Mouse (Mus musculus) lung, postnatal 4 days (tissue): ENCODE measurements around the gene Aldh3a2.
A peak's percentile ranks its signal among the peaks of the same experiment; 100 is the strongest.
"Not testable (repeated sequence)": the region's sequence is repeated elsewhere in the genome, so short reads cannot be mapped to it uniquely, and the experiment has no call there.

ENCODE experiments used
- DNase-seq, 2 experiments: peaks; one replicate each; pipeline ENCODE4 v3.0.0; 2021

Gene Aldh3a2

GRCm38 (mm10) chr11:61266551-61267533 lies at the start of gene Aldh3a2:
Gene Aldh3a2 (minus strand): TSS chr11:61267464.
- peak; percentile 97 to 98 for DNase-seq

GRCm38 (mm10) chr11:61316864-61317263 lies 49.6 kb upstream of the Aldh3a2 start:
- DNase-seq, result no peak

- no peak for DNase-seq
Measured at GRCm38 (mm10) chr11:61310321-61310720, 43.1 kb upstream of the Aldh3a2 start.

GRCm38 (mm10) chr11:61309831-61310230 lies 42.6 kb upstream of the Aldh3a2 start:
- DNase-seq, result no peak

DNA sequence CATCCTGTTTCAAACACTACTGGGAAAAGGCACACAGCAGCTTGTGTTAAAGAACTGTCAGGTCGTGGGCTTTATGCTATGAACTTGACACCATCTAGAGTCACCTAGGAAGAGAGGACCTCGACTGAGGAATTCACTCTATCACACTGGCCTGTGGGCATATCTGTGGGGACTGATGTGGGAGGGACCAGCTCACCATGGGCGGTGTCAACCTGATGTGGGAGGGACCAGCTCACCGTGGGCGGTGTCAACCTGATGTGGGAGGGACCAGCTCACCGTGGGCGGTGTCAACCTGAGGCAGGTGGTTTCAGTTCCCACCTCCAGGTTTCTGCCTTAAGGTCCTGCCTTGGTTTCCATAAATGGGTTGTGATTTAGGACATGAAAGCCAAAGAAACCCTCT lies 40.5 kb upstream of the Aldh3a2 start:
- no peak for DNase-seq

GRCm38 (mm10) chr11:61305377-61305776 lies 38.1 kb upstream of the Aldh3a2 start:
- peak in 1 of 2 experiments; percentile 57 for DNase-seq

- not testable (repeated sequence) for DNase-seq
Measured at GRCm38 (mm10) chr11:61304535-61304934, 37.3 kb upstream of the Aldh3a2 start.

DNA sequence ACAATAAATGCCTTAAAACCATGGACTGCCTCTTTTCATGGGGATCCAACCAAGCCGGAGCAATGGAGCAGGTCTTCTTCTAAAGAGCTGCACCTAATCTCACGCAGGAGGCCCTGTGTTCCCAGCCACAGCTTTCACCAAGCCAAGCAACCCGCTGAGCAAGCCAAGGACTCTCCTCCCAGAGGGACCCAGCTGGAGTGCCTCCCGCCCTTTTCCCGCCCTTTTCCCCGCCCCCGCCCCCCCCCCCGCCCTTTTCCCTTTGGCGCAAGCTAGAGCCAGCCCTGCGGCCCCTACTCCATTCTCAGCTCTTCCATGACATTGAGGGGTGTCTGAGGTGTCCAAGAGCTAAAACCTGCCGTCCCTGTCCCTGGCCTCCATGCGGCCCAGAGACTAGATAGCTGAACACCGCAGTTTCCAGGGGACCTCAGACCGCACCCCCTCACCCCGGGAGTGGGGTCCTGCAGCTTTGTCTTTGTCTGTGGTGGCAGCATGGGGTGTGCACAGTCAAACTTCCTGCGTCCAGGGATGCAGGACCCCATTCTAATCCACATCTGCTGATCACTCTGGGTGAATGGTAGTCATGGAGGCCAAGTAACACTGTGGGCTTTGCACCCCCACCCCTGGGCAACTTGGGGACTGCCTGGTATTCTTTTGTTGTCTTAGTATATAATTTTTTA lies 33.6 kb upstream of the Aldh3a2 start:
- DNase-seq, result peak in 1 of 2 experiments; percentile 46

DNA sequence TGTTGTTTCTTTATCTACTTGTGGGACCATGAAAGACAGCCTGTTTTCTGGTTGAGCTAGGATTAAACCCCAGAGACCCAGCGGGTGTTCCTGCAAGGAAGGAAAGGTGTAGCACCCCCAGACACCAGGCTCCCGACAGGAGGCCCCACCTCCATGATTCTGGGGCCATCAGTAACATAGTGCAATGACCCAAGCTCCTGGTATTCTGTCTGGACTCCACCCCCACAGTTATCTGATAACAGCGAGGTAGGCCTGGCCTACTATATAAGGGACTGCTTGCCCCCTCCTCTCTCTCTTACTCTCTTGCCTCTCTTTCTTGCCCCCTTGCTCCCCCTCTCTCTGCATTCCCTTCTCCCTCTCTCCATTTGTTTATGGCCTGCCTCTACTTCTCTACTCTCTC lies 32.9 kb upstream of the Aldh3a2 start:
- no peak for DNase-seq

DNA sequence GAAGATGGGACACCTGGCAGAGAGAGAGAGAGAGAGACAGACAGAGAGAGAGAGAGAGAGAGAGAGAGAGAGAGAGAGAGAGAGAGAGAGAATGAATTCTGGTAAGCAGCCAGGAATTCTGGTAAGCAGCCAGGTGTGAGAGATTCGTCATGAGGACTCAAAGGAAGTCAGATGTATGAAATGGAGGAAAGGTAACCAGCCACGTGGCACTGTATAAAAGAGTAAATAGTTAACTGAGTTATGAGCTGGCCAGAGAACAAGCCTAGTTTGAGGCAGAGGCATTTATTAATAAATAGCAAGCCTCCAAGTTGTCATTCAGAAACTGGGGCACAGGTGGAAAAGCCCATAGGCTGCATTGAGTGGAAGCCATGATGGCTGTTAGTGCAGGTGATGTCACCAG lies 30.6 kb upstream of the Aldh3a2 start:
- no peak for DNase-seq

DNA sequence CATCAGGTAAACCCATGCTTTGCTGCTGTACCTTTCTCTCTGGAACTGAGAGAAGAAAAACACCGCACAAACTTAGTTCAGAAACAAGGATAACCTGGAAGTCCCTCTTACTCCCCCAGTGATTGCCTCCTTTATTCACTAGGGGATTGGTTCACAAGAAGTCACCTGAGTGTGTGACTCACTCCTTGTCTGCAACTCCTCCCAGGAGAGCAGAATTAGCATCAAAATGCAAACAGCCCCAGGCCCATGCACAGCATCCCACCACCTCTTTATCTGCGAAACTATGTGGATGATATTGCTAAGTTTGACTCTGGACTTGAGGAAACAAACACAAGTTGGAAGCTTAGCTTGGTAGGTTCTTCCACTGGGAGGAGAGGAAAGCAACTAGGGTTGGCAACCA lies 30.1 kb upstream of the Aldh3a2 start:
- DNase-seq, result no peak

DNA sequence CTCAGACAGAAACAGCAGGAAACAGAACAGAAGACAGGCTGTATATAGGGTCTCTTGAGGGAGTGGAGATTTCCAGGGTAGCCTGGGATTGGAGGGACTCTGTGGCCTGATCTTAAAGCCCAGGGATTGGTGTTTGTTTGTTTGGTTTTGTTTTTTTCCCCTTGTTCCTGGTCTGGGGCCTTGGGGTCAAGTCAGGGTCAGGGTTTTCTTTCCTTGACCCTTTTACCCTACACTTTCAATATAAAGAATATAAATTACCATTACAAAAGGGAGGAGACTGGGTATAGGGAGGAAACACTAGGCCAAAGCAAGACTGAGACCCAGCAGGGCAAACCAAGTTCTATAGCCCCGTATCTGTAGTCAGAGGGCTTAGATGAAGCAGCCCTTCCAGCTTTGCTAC lies 29.3 kb upstream of the Aldh3a2 start:
- DNase-seq, result no peak

GRCm38 (mm10) chr11:61295556-61295955 lies 28.3 kb upstream of the Aldh3a2 start:
- no peak for DNase-seq

- DNase-seq, result no peak
Measured at GRCm38 (mm10) chr11:61294431-61294830, 27.2 kb upstream of the Aldh3a2 start.

GRCm38 (mm10) chr11:61293251-61293650 lies 26.0 kb upstream of the Aldh3a2 start:
- no peak for DNase-seq

DNA sequence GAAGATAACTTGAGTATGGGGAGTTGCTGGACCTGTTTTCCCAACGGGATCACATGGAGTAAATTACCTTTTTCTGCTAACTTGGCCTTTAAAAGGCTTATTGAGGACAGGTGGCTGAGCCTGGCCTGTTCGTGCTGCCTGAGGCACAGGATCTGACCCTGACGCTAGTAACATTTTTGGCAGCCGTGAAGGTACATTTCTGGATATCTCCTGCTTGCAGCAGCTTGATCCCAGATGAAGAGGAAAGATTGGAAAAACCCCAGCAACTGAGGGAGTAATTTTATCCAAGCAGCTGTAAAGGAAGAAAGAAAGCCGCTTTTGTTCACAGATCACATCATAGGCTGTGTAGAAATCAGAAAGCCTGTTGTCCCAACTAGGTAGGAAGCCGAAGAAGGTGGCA lies 17.1 kb upstream of the Aldh3a2 start:
- no peak for DNase-seq

GRCm38 (mm10) chr11:61283414-61284049 lies 16.3 kb upstream of the Aldh3a2 start:
- DNase-seq, result no peak

GRCm38 (mm10) chr11:61278445-61279077 lies 11.3 kb upstream of the Aldh3a2 start:
- no peak for DNase-seq

DNA sequence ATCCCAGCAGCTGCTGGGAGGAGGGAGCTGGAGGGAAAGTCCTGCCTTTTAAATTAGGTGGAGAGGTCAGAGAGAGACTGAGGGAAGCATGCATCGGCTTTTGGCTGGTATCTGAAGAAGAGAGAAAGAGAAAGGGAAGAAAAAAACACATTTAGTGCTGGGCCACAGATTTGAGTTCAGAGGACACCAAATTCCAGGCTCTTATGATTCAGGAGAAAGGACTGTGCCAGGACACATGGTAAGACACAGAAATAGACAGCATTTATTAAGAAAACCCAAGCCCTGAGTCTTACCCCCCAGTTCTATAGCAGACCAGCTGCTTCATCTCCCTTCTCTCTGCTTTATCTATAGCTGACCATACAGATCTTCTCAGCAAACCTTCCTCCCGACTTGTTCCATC lies 10.7 kb upstream of the Aldh3a2 start:
- DNase-seq, result no peak

DNA sequence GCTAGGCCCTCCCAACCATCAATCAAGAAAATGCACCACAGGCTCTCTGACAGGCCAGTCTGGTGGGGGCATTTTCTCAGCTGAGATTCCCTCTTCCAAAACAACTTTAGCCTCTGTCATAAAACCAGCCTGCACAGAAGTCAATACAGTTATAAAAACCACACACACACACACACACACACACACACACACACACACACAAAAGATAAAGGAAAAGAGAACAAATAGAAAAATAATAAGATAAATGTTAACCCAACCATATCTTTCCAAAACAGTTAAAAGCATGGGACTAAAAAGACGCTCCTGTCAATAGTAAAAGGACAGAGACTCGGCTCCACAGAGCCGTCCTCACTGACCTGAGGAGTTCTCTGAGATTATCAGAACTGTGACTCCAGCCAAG lies 9.2 kb upstream of the Aldh3a2 start:
- DNase-seq, result no peak

- no peak for DNase-seq
Measured at GRCm38 (mm10) chr11:61275106-61275505, 7.8 kb upstream of the Aldh3a2 start.

DNA sequence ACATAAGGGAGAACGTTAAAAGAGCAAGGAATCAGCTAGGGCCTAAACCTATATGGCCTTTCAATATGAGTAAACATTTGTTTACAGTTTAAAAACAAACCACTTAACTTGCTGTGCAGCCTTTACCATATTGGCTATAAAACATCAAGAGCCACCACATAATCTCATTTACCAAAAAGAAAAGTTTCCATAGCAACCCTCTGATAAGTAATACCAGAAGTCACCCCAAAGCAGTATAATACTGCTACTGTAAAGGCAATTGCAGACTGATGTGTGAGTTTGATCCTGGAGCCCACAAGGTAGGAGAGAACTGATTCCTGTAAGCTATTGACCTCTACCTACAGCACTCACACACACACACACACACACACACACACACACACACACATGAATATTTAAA lies 7.2 kb upstream of the Aldh3a2 start:
- DNase-seq, result no peak

DNA sequence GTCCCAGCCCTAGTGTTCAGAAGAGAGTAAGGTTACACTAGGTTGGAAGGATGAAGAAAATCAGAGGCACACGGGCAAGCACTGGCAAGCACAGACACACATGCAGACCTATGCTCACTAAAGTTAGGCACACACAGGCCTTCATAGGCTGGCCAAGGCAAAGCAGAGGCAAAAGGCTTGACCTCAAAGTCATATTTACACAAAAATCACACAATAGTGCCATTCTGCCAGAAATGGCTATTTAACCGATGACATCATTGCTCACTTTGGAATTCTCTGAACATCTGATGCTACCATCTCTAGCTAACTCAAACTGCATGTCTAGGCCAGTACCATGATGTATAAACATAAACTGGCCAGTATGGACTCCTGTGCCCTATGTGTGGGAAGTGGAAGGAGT lies 6.7 kb upstream of the Aldh3a2 start:
- no peak for DNase-seq
